Mouse (Mus musculus): Measurements from ENCODE around the gene Clec2g. TPM values are rescaled to one million over a fixed set of nuclear protein-coding genes. Genes with fewer than 3 reads are reported as not detected.
"Not testable (repeated sequence)": the region's sequence is repeated elsewhere in the genome, so short reads cannot be mapped to it uniquely, and the experiment has no call there.

The Clec2g gene
- polyA plus RNA-seq, 1 experiment: not detected

- no peak for TF ChIP-seq POLR2A (IDR thresholded peaks at IDR 0.05; ENCODE audit: low read depth, low read length)
- TF ChIP-seq CTCF (conservative IDR thresholded peaks at IDR 0.05; ENCODE audit: insufficient read depth, insufficient read length, low read depth, low read length): no peak
- no peaks in the 10 kb centered on the region for H3K36me3 ChIP-seq (ENCODE audit: control insufficient read depth, insufficient read depth, low read length)
- H3K27me3 ChIP-seq (replicated peaks; ENCODE audit: control insufficient read depth, insufficient read depth, low read length): no peaks in the 10 kb centered on the region
- no peak overlapping the region for H3K4me3 ChIP-seq (ENCODE audit: insufficient read depth, low read depth, low read length)
- H3K4me1 ChIP-seq (ENCODE audit: control insufficient read depth, insufficient read depth, low read length): no peaks in the 10 kb centered on the region
- WGBS: 64% methylated on average over 3 of the region's 3 CpGs
- H3K27ac ChIP-seq (ENCODE audit: insufficient read depth, low read depth, low read length): no peak overlapping the region
- DNase-seq: no peak
Measured at GRCm38 (mm10) chr6:129010505-129010873, 76.3 kb downstream of the Clec2g start.

DNA sequence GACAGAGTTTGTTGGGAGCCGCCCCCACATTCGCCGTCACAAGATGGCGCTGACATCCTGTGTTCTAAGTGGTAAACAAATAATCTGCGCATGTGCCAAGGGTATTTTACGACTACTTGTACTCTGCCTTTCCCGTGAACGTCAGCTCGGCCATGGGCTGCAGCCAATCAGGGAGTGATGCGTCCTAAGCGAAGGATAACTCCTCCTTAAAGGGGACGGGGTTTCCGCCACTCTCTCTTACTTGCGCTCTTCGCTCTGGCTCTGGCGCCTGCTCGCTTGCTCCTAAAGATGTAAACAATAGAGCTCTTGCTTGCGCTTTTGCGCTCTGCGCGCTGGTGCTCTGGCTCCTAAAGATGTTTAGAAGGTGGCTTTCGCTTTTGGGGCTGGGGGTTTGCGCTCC, 77.8 kb downstream of the Clec2g start:
- not testable (repeated sequence) for H3K36me3 ChIP-seq (ENCODE audit: control insufficient read depth, insufficient read depth, low read length); H3K27me3 ChIP-seq (replicated peaks; ENCODE audit: control insufficient read depth, insufficient read depth, low read length)
- WGBS: 94% methylated on average over 19 of the region's 23 CpGs

DNA sequence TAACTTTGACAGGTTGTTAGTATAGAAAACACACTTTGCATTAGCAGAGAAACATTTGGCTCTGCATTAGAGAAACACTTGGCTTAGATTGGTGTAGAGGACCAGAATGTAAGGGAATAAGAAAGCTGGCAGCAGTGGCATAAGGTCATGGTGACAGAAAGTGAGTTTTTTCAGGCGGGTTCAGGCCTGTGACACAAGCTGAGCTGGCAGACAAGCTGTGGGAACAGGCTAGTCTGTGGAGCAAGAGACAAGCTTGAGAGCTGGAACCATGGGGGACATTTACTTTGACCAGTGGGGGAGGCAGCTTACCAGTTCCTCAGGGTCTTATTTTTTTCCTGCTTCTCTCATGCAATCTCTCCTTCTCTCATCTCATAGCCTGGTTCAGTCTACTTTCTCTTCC, 78.8 kb downstream of the Clec2g start:
- H3K27me3 ChIP-seq (replicated peaks; ENCODE audit: control insufficient read depth, insufficient read depth, low read length): no peaks in the 10 kb centered on the region
- TF ChIP-seq CTCF (conservative IDR thresholded peaks at IDR 0.05; ENCODE audit: insufficient read depth, insufficient read length, low read depth, low read length) (no peak), POLR2A (IDR thresholded peaks at IDR 0.05; ENCODE audit: low read depth, low read length) (no peak)
- H3K27ac ChIP-seq (ENCODE audit: insufficient read depth, low read depth, low read length): no peak overlapping the region
- H3K36me3 ChIP-seq (ENCODE audit: control insufficient read depth, insufficient read depth, low read length): no peaks in the 10 kb centered on the region
- H3K4me1 ChIP-seq (ENCODE audit: control insufficient read depth, insufficient read depth, low read length): no peaks in the 10 kb centered on the region
- 65% methylated on average over 1 of the region's 1 CpGs for WGBS
- no peak overlapping the region for H3K4me3 ChIP-seq (ENCODE audit: insufficient read depth, low read depth, low read length)
- no peak for DNase-seq

More for the DNA sequence above, 77.8 kb downstream of the Clec2g start:
- DNase-seq; H3K4me3 ChIP-seq (ENCODE audit: insufficient read depth, low read depth, low read length); H3K4me1 ChIP-seq (ENCODE audit: control insufficient read depth, insufficient read depth, low read length); H3K27ac ChIP-seq (ENCODE audit: insufficient read depth, low read depth, low read length): not testable (repeated sequence)

GRCm38 (mm10) chr6:129013762-129014276, 79.6 kb downstream of the Clec2g start:
- no peaks in the 10 kb centered on the region for H3K36me3 ChIP-seq (ENCODE audit: control insufficient read depth, insufficient read depth, low read length)
- H3K4me1 ChIP-seq (ENCODE audit: control insufficient read depth, insufficient read depth, low read length): no peaks in the 10 kb centered on the region
- WGBS: 79% methylated on average over 5 of the region's 5 CpGs
- no peak overlapping the region for H3K27ac ChIP-seq (ENCODE audit: insufficient read depth, low read depth, low read length)
- no peak for DNase-seq
- H3K27me3 ChIP-seq (replicated peaks; ENCODE audit: control insufficient read depth, insufficient read depth, low read length): no peaks in the 10 kb centered on the region
- H3K4me3 ChIP-seq (ENCODE audit: insufficient read depth, low read depth, low read length): no peak overlapping the region
- TF ChIP-seq CTCF (conservative IDR thresholded peaks at IDR 0.05; ENCODE audit: insufficient read depth, insufficient read length, low read depth, low read length) (no peak), POLR2A (IDR thresholded peaks at IDR 0.05; ENCODE audit: low read depth, low read length) (no peak)

DNA sequence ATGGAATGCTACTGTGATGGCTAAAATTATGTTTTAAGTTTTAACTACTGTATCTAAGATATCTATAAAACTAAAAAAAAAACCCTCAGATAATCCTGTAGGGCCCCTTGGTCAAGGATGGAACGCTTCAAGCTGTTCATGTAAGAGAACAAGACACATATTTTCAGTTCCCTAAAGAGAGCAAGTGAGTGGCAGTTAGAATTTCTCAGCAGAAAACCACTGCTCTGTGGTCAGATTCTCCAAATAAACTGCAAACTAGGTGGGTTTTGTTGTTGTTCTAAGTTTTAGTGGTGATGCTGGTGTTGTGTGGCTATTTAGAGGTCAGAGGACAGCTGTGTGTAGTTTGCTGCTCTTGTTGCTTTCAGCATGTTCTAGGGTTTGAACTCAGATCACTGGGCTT, 80.2 kb downstream of the Clec2g start:
- Histone ChIP-seq H3K4me3 (ENCODE audit: insufficient read depth, low read depth, low read length) (no peak overlapping the region), H3K36me3 (ENCODE audit: control insufficient read depth, insufficient read depth, low read length) (no peaks in the 10 kb centered on the region), H3K4me1 (ENCODE audit: control insufficient read depth, insufficient read depth, low read length) (no peaks in the 10 kb centered on the region), H3K27ac (ENCODE audit: insufficient read depth, low read depth, low read length) (no peak overlapping the region), H3K27me3 (replicated peaks; ENCODE audit: control insufficient read depth, insufficient read depth, low read length) (no peaks in the 10 kb centered on the region)
- DNase-seq: no peak
- 85% methylated on average over 1 of the region's 1 CpGs for WGBS
- TF ChIP-seq CTCF (conservative IDR thresholded peaks at IDR 0.05; ENCODE audit: insufficient read depth, insufficient read length, low read depth, low read length) (no peak), POLR2A (IDR thresholded peaks at IDR 0.05; ENCODE audit: low read depth, low read length) (no peak)

DNA sequence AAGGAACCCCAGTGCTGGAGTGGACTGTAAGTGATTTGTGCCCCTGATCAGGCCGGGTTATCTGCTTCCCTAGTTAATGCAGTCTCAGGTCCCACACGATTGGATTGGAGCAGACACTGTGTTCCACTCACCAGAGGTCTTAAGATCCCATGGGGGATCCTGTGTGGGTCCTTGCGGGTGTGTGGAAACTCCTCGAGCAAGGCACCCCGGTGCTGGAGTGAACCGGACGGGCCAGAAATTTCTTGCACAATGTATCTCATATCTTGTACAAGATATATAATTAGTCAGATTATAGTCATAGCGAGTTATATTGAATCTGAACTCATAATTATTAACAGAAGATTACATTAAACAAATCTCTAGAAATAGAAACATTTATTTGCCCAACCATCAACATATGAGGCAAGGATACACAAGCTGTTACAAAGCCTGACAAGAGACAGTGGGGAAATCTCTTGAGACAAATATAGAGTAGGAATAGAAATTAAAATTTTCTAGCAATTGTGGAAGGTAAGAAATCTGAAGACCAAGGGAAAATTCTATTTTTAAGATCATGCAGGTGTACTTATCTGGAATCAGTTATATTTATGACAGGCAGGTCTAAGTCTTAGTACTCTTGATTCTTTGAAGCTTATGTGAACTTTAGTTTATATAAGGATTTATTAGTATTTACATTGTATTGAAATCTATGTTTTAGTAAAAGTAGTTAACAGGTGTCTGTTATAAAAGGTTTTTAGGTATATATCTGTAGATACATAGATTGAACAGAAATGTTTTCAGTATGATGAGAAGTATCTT, 93.5 kb downstream of the Clec2g start:
- no peak for DNase-seq
- Histone ChIP-seq H3K27me3 (replicated peaks; ENCODE audit: control insufficient read depth, insufficient read depth, low read length) (no peaks in the 10 kb centered on the region), H3K36me3 (ENCODE audit: control insufficient read depth, insufficient read depth, low read length) (no peaks in the 10 kb centered on the region), H3K4me1 (ENCODE audit: control insufficient read depth, insufficient read depth, low read length) (no peaks in the 10 kb centered on the region), H3K27ac (ENCODE audit: insufficient read depth, low read depth, low read length) (no peak overlapping the region), H3K4me3 (ENCODE audit: insufficient read depth, low read depth, low read length) (no peak overlapping the region)
- WGBS: 83% methylated on average over 8 of the region's 8 CpGs
- TF ChIP-seq POLR2A (IDR thresholded peaks at IDR 0.05; ENCODE audit: low read depth, low read length): no peak
- TF ChIP-seq CTCF (conservative IDR thresholded peaks at IDR 0.05; ENCODE audit: insufficient read depth, insufficient read length, low read depth, low read length): no peak

DNA sequence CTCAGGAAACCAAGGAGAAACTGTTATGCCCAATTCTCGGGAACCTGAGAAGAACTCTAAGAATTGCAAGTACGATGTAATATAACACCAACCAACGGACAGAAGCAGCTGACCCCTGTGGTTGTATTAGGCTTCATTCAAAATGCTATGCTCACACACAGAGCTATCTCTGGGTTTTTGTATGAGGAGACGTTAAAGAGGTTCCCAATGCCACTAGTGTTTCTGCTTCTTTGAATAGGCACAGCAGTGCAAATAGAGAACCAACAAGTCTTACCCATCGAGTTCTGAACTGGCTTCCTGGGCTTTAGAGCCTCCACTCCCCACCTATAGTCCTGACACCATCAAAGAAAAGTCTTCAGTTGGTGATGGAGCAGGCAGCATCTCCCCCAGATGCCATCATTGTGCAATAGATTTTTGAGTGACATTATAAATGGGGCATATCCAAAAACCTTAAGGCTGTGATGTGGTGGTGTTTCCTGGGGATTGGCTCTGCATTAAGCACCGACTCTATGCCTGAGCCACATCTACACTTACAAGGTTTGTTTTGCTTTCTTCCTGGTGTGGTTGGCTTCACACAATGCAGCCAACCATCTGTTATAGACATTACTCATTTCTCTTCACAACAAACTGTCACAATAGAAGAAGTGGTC, 96.1 kb downstream of the Clec2g start:
- H3K36me3 ChIP-seq (ENCODE audit: control insufficient read depth, insufficient read depth, low read length): no peaks in the 10 kb centered on the region
- TF ChIP-seq POLR2A (IDR thresholded peaks at IDR 0.05; ENCODE audit: low read depth, low read length) (no peak), CTCF (conservative IDR thresholded peaks at IDR 0.05; ENCODE audit: insufficient read depth, insufficient read length, low read depth, low read length) (no peak)
- H3K4me3 ChIP-seq (ENCODE audit: insufficient read depth, low read depth, low read length): no peak overlapping the region
- no peak for DNase-seq
- no peak overlapping the region for H3K27ac ChIP-seq (ENCODE audit: insufficient read depth, low read depth, low read length)
- 56% methylated on average over 6 of the region's 6 CpGs for WGBS
- no peaks in the 10 kb centered on the region for H3K27me3 ChIP-seq (replicated peaks; ENCODE audit: control insufficient read depth, insufficient read depth, low read length)
- 0 out of 2 replicates have a peak, but pooled peaks cover 2% of the 10 kb centered on the region for H3K4me1 ChIP-seq (ENCODE audit: control insufficient read depth, insufficient read depth, low read length)
